In genomic region chr7:90982069-90982468, GRCm38 (mm10) we compare ENCODE assay signal across 25 mouse cellular contexts.
"Had no signal": no experiment of that assay in that cellular context is flagged by ENCODE, and none has a peak within 500 bp of the region (broad histone marks: within the 10 kb centered on the region; RNA-seq: fewer than 3 reads in every experiment).

No protein-coding gene starts in this region.

- H3K27me3 ChIP-seq: limb, embryonic 13.5 days; liver, embryonic 12.5 days; liver, embryonic 15.5 days; lung, embryonic 15.5 days; megakaryocyte, embryonic 14.5 days; neural tube, embryonic 13.5 days had no signal

- H3K4me1 ChIP-seq: limb, embryonic 10.5 days; limb, embryonic 13.5 days; liver, embryonic 12.5 days; liver, embryonic 15.5 days; lung, embryonic 15.5 days; megakaryocyte, embryonic 14.5 days; neural tube, embryonic 13.5 days had no signal

- H3K9me3 ChIP-seq: limb, embryonic 10.5 days; limb, embryonic 13.5 days; liver, embryonic 12.5 days; liver, embryonic 15.5 days; lung, embryonic 15.5 days; megakaryocyte, embryonic 14.5 days; midbrain, embryonic 10.5 days; neural tube, embryonic 13.5 days had no signal

- H3K27ac ChIP-seq: kidney, postnatal 0 days; layer of hippocampus, adult 2 months; limb, embryonic 10.5 days; limb, embryonic 13.5 days; liver, embryonic 12.5 days; liver, embryonic 15.5 days; lung, embryonic 15.5 days; midbrain, embryonic 10.5 days; neural tube, embryonic 13.5 days; stomach, postnatal 0 days had no signal

- H3K4me2 ChIP-seq: limb, embryonic 13.5 days; liver, embryonic 12.5 days; liver, embryonic 15.5 days; lung, embryonic 15.5 days; neural tube, embryonic 13.5 days had no signal

- ATAC-seq: liver, embryonic 12.5 days had no signal

- H3K4me3 ChIP-seq: layer of hippocampus, adult 2 months; limb, embryonic 10.5 days; limb, embryonic 13.5 days; liver, embryonic 12.5 days; liver, embryonic 15.5 days; lung, embryonic 15.5 days; megakaryocyte, embryonic 14.5 days; midbrain, embryonic 10.5 days; myocyte; neural tube, embryonic 13.5 days had no signal

- DNase-seq: kidney, adult 2 months; kidney, postnatal 25 days; layer of hippocampus, adult 9-11 months; liver; lung, adult 18-20 months; lung, postnatal 10 days; lung, postnatal 36 days; right cerebral cortex, adult 18-20 months; right cerebral cortex, postnatal 14 days; right cerebral cortex, postnatal 4 days; thymus, adult 2 months; thymus, postnatal 14 days; thymus, postnatal 4 days had no signal

- H3K9ac ChIP-seq: limb, embryonic 13.5 days; liver, embryonic 12.5 days; liver, embryonic 15.5 days; lung, embryonic 15.5 days; neural tube, embryonic 13.5 days had no signal

- H3K36me3 ChIP-seq: limb, embryonic 10.5 days; limb, embryonic 13.5 days; liver, embryonic 12.5 days; liver, embryonic 15.5 days; lung, embryonic 15.5 days; midbrain, embryonic 10.5 days; neural tube, embryonic 13.5 days had no signal
